Mouse (Mus musculus): ENCODE measurements around the gene Rundc3a. TPM values are rescaled to one million over a fixed set of nuclear protein-coding genes. Genes with fewer than 3 reads are reported as not detected.

Gene Rundc3a
- polyA plus RNA-seq, 1 experiment from 2014 or later: 0.72 TPM

DNA sequence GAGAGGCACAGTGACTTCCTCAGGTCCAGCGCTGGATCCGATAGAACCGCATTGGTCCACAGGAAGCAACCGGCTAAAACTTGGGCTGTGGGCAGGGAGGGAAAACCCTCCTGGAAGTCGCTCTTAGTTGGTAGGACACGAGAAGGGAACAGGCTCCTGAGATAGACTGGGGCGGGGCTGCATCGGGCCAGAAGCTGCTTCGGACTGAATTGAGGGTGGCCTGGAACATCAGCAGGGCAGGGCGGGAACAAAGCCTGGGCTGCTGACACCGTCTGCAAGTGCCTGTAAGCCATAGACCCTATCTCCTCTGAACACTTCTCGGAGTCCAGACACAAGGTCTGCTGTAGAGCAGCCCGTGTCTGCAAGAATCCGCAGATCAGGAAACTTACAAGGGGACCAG is 20.3 kb upstream of the Rundc3a start:
- Histone ChIP-seq H3K27ac (ENCODE audit: low read length) (no peak overlapping the region), H3K36me3 (ENCODE audit: control insufficient read depth, insufficient read depth) (no peaks in the 10 kb centered on the region), H3K9ac (ENCODE audit: low read length) (no peak overlapping the region), H3K27me3 (ENCODE audit: control insufficient read depth, insufficient read depth, low read length) (0 out of 2 replicates have a peak, but pooled peaks cover 2% of the 10 kb centered on the region), H3K4me1 (ENCODE audit: control insufficient read depth, insufficient read depth, low read length) (peaks cover 15% of the 10 kb centered on the region), H3K4me2 (ENCODE audit: low read depth, low read length) (no peak overlapping the region), H3K4me3 (ENCODE audit: low read length) (no peak overlapping the region), H3K9me3 (replicated peaks; ENCODE audit: control insufficient read depth, low read length) (no peaks in the 10 kb centered on the region)
- no peak for ATAC-seq (replicated peaks; ENCODE audit: extremely low read depth, insufficient read depth, low FRiP score)
- 31% methylated on average over 14 of the region's 14 CpGs for WGBS

DNA sequence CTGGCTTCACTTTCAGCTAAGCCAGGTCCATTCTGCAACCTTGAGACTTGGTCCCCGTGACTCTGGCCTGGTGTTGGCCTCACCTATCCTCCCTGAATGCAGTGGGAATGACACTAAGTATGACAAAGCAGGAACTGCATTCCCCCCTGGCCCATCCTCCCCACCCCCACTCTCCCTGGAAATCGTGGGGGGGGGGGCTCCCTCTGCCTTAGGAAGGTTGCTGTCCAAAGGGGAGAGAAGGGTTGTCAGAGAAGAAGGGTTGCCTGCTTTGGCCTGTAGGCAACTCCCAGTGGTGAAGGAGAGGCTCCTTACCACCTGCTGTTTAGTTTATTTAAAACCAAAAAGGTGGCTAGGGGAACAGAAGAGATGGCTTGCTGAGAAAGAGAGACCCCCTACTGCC is 19.6 kb upstream of the Rundc3a start:
- H3K27me3 ChIP-seq (ENCODE audit: control insufficient read depth, insufficient read depth, low read length): no peaks in the 10 kb centered on the region
- ATAC-seq (replicated peaks; ENCODE audit: extremely low read depth, insufficient read depth, low FRiP score): no peak
- H3K9me3 ChIP-seq (replicated peaks; ENCODE audit: control insufficient read depth, low read length): peaks cover 1% of the 10 kb centered on the region; the same call in 1 of the 2 replicates
- H3K36me3 ChIP-seq (ENCODE audit: control insufficient read depth, insufficient read depth): no peaks in the 10 kb centered on the region
- peaks cover 15% of the 10 kb centered on the region for H3K4me1 ChIP-seq (ENCODE audit: control insufficient read depth, insufficient read depth, low read length)
- 29% methylated on average over 2 of the region's 2 CpGs for WGBS
- H3K9ac ChIP-seq (ENCODE audit: low read length): no peak overlapping the region
- H3K27ac ChIP-seq (ENCODE audit: low read length): no peak overlapping the region
- no peak overlapping the region for H3K4me3 ChIP-seq (ENCODE audit: low read length)
- H3K4me2 ChIP-seq (ENCODE audit: low read depth, low read length): no peak overlapping the region

DNA sequence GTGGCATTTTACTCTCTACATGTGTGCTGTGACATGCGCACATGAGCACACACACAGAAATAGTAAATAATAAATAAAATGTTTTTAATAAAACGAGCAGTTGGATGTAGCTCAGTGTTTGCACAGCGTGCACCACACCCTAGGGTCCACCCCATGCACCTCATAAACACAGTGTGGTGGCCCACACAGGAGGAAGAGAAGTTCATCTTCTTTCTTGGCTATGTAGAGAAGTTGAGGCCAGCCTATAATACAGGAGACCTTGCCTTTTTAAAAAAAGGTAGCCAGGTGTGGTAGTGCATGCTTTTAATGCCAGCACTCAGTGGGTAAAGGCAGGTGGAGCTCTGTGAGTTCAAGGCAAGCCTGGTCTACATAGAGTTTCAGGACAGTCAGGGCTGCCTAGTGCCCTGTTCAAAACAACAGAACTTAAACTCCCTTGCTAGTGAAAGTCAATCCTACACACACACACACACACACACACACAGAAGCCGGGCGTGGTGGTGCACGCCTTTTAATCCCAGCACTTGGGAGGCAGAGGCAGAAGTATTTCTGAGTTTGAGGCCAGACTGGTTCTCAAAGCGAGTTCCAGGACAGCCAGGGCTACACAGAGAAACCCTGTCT is 19.0 kb upstream of the Rundc3a start:
- H3K9me3 ChIP-seq (replicated peaks; ENCODE audit: control insufficient read depth, low read length): peaks cover 7% of the 10 kb centered on the region; the same call in 1 of the 2 replicates
- no peaks in the 10 kb centered on the region for H3K27me3 ChIP-seq (ENCODE audit: control insufficient read depth, insufficient read depth, low read length)
- no peaks in the 10 kb centered on the region for H3K36me3 ChIP-seq (ENCODE audit: control insufficient read depth, insufficient read depth)
- H3K27ac ChIP-seq (ENCODE audit: low read length): no peak overlapping the region
- no peak overlapping the region for H3K4me2 ChIP-seq (ENCODE audit: low read depth, low read length)
- 80% methylated on average over 7 of the region's 7 CpGs for WGBS
- H3K4me1 ChIP-seq (ENCODE audit: control insufficient read depth, insufficient read depth, low read length): peaks cover 15% of the 10 kb centered on the region
- no peak overlapping the region for H3K9ac ChIP-seq (ENCODE audit: low read length)
- no peak for ATAC-seq (replicated peaks; ENCODE audit: extremely low read depth, insufficient read depth, low FRiP score)
- H3K4me3 ChIP-seq (ENCODE audit: low read length): no peak overlapping the region

DNA sequence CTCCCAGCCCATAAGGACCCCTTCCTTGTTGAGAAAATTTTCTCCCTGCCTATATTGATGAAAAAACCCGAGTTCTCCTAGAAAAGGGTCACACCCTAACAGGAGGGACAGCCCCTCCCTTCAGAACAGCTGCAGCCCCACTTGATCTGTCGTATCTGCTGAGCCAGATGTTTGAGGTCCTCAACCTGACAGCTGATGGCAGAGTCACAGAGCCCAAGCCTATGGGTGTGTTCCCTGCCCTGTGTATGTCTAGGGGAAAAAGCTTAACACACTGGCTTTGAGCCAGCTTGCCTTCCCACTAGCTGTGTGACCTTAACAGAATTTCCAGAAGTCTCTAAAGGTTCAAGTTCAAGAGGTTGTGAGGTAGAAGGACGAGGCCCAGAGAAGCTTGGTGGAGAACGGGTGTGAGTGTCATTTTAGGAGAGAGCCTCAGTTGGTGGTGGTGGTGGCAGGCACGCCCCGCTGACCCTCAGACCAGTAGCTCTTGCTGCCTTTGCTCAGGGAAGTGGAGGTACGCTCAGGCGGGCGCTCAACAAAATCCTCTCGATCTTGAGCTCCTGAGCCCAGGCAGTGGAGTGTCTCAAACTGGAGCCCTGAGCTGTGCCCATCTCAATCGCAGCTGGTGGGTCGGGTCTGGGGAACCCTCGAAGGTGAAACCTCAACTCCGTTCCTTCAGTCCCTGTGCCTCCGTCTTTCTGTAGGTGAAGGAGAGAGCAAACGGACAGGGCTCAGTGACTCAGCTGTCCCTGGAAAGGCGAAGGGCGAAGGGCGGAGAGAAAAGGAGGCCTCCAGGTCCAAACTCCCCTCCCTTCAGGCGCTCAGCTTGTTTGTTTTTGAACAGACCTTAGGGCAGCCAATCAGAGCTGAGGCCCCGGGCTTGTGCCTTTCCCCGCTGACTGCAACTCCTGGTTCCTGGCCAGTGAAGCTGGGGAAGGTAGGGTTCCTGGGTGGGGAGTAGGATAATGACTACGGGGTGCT is 17.7 kb upstream of the Rundc3a start:
- no peaks in the 10 kb centered on the region for H3K27me3 ChIP-seq (ENCODE audit: control insufficient read depth, insufficient read depth, low read length)
- no peak overlapping the region for H3K27ac ChIP-seq (ENCODE audit: low read length)
- H3K4me3 ChIP-seq (ENCODE audit: low read length): peak overlapping the region; percentile 40
- peaks cover 8% of the 10 kb centered on the region; the same call in 1 of the 2 replicates for H3K9me3 ChIP-seq (replicated peaks; ENCODE audit: control insufficient read depth, low read length)
- peak overlapping the region; percentile 67 for H3K9ac ChIP-seq (ENCODE audit: low read length)
- peaks cover 15% of the 10 kb centered on the region for H3K4me1 ChIP-seq (ENCODE audit: control insufficient read depth, insufficient read depth, low read length)
- ATAC-seq (replicated peaks; ENCODE audit: extremely low read depth, insufficient read depth, low FRiP score): peak; percentile 65; the same call in 1 of the 2 replicates
- no peaks in the 10 kb centered on the region for H3K36me3 ChIP-seq (ENCODE audit: control insufficient read depth, insufficient read depth)
- peak overlapping the region; percentile 69 for H3K4me2 ChIP-seq (ENCODE audit: low read depth, low read length)
- 6% methylated on average over 23 of the region's 23 CpGs for WGBS

DNA sequence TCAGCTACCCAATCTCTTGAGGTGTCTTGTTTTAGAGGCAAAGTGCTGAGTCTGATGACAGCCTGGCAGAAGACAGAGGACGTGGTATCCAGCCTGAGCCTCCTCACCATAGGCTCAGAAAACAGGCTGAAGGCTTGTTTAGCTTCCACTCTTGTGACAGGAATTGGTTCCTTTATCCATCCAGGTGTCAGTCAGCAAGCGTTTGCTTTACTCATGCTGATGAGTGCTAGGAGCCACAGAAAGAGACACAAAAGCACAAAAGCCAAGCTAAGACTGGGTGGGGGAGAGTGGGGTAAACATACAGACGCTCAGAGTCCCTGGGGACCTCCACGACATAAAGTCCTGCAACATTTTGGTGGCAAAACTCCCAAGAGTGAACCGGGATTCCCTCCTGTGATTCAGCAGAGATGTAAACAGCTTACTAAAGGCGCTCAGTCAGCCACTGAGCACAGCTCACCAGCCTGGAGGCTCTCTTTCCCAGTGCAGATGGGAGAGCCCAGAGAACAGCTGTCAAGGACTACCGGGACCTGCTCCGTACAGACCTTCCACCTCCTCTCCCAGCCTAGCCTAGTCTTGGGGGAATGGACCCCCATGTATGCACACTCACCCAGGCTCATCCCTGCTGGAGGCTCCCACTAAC is 16.9 kb upstream of the Rundc3a start:
- Histone ChIP-seq H3K4me3 (ENCODE audit: low read length) (peak overlapping the region; percentile 40; the same call in 1 of the 2 replicates), H3K9ac (ENCODE audit: low read length) (no peak overlapping the region), H3K4me2 (ENCODE audit: low read depth, low read length) (peak overlapping the region; percentile 69), H3K9me3 (replicated peaks; ENCODE audit: control insufficient read depth, low read length) (peaks cover 8% of the 10 kb centered on the region; the same call in 1 of the 2 replicates), H3K4me1 (ENCODE audit: control insufficient read depth, insufficient read depth, low read length) (peaks cover 15% of the 10 kb centered on the region), H3K27ac (ENCODE audit: low read length) (no peak overlapping the region), H3K27me3 (ENCODE audit: control insufficient read depth, insufficient read depth, low read length) (no peaks in the 10 kb centered on the region), H3K36me3 (ENCODE audit: control insufficient read depth, insufficient read depth) (no peaks in the 10 kb centered on the region)
- 24% methylated on average over 8 of the region's 8 CpGs for WGBS
- ATAC-seq (replicated peaks; ENCODE audit: extremely low read depth, insufficient read depth, low FRiP score): no peak

DNA sequence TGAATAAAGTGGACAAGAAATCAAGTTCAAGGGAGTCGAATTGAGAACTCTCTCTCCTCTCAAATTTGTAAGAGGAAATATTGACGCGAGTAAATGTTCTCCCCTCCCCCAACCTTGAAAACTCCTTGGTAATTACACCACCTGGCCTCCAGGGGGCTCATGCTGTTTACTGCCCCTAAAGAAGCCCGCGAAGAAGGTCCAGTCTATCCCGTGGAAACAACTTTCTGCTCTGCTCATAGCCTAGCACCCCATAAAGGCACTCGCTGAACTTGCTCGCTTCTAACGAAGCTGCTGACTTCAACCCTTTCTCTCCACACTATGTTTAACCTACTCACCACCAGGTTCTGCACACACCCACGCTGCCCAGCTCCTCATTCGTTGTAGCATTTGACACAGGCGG is 16.0 kb upstream of the Rundc3a start:
- H3K4me3 ChIP-seq (ENCODE audit: low read length): no peak overlapping the region
- H3K9me3 ChIP-seq (replicated peaks; ENCODE audit: control insufficient read depth, low read length): peaks cover 8% of the 10 kb centered on the region; the same call in 1 of the 2 replicates
- 55% methylated on average over 12 of the region's 12 CpGs for WGBS
- no peak overlapping the region for H3K9ac ChIP-seq (ENCODE audit: low read length)
- H3K27me3 ChIP-seq (ENCODE audit: control insufficient read depth, insufficient read depth, low read length): no peaks in the 10 kb centered on the region
- H3K27ac ChIP-seq (ENCODE audit: low read length): no peak overlapping the region
- peaks cover 15% of the 10 kb centered on the region for H3K4me1 ChIP-seq (ENCODE audit: control insufficient read depth, insufficient read depth, low read length)
- H3K4me2 ChIP-seq (ENCODE audit: low read depth, low read length): no peak overlapping the region
- ATAC-seq (replicated peaks; ENCODE audit: extremely low read depth, insufficient read depth, low FRiP score): no peak
- H3K36me3 ChIP-seq (ENCODE audit: control insufficient read depth, insufficient read depth): no peaks in the 10 kb centered on the region

DNA sequence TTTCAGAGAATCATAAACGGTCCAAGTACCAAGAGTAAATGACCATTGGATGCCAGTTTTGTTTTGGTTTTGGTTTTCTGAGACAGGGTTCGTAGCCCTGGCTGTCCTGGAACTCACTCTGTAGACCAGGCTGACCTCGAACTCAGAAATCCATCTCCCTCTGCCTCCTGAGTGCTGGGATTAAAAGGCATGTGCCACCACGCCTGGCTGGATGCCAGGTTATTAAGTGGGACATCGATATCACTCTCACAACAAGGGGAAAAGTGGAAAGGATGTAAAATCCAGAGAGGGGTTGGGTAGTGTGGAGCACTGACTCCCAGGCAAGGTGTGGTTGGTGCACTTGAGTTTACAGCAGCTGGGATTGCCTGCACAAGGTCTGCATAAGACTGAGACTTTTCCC is 13.1 kb upstream of the Rundc3a start:
- 58% methylated on average over 5 of the region's 5 CpGs for WGBS
- ATAC-seq (replicated peaks; ENCODE audit: extremely low read depth, insufficient read depth, low FRiP score): no peak
- Histone ChIP-seq H3K9ac (ENCODE audit: low read length) (no peak overlapping the region), H3K36me3 (ENCODE audit: control insufficient read depth, insufficient read depth) (no peaks in the 10 kb centered on the region), H3K27ac (ENCODE audit: low read length) (no peak overlapping the region), H3K27me3 (ENCODE audit: control insufficient read depth, insufficient read depth, low read length) (no peaks in the 10 kb centered on the region), H3K4me2 (ENCODE audit: low read depth, low read length) (no peak overlapping the region), H3K9me3 (replicated peaks; ENCODE audit: control insufficient read depth, low read length) (peaks cover 8% of the 10 kb centered on the region; the same call in 1 of the 2 replicates), H3K4me3 (ENCODE audit: low read length) (no peak overlapping the region), H3K4me1 (ENCODE audit: control insufficient read depth, insufficient read depth, low read length) (peaks cover 15% of the 10 kb centered on the region)

DNA sequence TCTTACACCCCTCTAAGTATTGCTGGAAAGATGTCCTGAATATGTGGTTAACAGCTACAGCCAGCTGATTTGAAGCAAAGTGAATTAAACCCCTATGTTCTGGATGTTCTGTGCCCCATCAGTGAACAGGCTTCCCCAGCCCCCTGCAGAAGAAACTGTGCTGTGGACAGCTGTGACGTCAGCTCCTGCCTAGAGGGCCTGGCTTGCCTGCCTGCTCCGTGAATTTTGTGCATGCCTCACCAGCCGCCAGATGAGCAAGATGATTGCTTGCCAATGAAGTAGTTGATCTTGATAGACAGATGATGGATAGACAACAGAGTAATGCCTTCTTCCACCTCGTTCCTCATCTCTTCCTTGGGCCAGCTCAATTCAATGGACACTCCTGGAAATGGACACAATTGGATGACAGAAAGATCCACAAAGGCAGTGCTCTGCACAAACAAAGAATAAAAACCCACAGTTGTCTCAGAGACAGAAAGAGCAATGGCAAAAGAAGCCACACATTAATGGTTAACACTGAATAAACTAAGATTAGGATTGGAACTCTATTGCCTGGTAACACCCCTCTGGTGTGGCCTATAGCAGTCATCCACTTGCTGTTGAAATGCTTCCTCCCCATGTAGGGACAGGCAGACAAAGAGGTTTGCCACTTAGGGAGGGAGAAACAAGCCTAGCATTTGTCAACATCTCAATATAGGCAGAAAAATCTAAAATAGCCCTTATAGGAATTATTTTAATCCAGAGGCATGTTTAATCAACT is 11.7 kb upstream of the Rundc3a start:
- Histone ChIP-seq H3K9ac (ENCODE audit: low read length) (no peak overlapping the region), H3K27ac (ENCODE audit: low read length) (no peak overlapping the region), H3K4me2 (ENCODE audit: low read depth, low read length) (no peak overlapping the region), H3K4me3 (ENCODE audit: low read length) (no peak overlapping the region), H3K9me3 (replicated peaks; ENCODE audit: control insufficient read depth, low read length) (peaks cover 8% of the 10 kb centered on the region; the same call in 1 of the 2 replicates), H3K4me1 (ENCODE audit: control insufficient read depth, insufficient read depth, low read length) (peaks cover 2% of the 10 kb centered on the region), H3K27me3 (ENCODE audit: control insufficient read depth, insufficient read depth, low read length) (no peaks in the 10 kb centered on the region), H3K36me3 (ENCODE audit: control insufficient read depth, insufficient read depth) (no peaks in the 10 kb centered on the region)
- 33% methylated on average over 4 of the region's 4 CpGs for WGBS
- ATAC-seq (replicated peaks; ENCODE audit: extremely low read depth, insufficient read depth, low FRiP score): no peak
